Mouse (Mus musculus): ENCODE results near the gene Tprgl. TPM values are rescaled to one million over a fixed set of nuclear protein-coding genes. Genes with fewer than 3 reads are reported as not detected.

Tprgl gene
- total RNA-seq, 1 experiment from 2014 or later: 34.9 TPM

DNA sequence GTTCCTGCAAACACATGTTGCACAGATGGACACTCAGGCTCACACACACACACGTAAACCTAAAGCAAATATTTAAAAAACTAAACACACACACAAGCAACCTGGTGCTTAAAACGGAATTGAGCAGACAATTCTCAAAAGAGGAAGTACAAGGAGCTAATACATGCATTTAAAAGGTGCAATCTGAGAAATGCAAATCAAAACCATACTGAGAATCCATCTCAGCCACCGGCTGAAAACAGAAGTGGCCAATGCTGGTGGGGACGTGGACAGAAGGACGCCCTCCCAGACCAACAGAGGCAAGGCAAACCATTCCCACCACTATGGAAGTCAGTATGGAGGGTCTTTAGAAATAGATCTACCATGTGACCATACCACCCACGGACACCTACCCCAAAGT lies 36.9 kb downstream of the Tprgl start:
- ATAC-seq (replicated peaks; ENCODE audit: low read depth, poor library complexity, severe bottlenecking): no peak

- no peak for ATAC-seq (replicated peaks; ENCODE audit: low read depth, poor library complexity, severe bottlenecking)
Measured at GRCm38 (mm10) chr4:154122374-154122773, 38.1 kb downstream of the Tprgl start.

GRCm38 (mm10) chr4:154121800-154122199 lies 38.7 kb downstream of the Tprgl start:
- ATAC-seq (replicated peaks; ENCODE audit: low read depth, poor library complexity, severe bottlenecking): peak; percentile 73

- no peak for ATAC-seq (replicated peaks; ENCODE audit: low read depth, poor library complexity, severe bottlenecking)
Measured at GRCm38 (mm10) chr4:154119208-154119607, 41.3 kb downstream of the Tprgl start.

GRCm38 (mm10) chr4:154118782-154119181 lies 41.7 kb downstream of the Tprgl start:
- no peak for ATAC-seq (replicated peaks; ENCODE audit: low read depth, poor library complexity, severe bottlenecking)

DNA sequence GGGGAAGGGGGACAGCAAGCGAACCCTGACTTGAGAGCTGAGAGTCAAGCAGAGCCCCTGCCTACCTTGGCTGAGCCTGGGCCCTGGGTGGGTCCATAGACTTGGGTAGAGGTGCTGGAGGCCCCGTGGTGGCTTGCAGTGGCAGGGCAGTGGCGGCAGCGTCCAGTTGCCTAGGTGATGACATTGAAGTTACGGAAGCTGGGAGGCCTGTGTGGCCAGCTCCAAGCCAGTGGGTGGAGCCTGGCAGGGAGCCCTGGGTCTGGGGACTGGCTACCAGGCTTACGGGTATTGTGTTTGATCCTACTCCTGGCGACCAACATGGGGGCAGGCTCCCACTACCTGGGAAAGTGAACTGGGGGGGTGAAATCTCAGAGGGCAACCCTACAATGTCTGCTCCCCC lies 44.0 kb downstream of the Tprgl start:
- no peak for ATAC-seq (replicated peaks; ENCODE audit: low read depth, poor library complexity, severe bottlenecking)

- no peak for ATAC-seq (replicated peaks; ENCODE audit: low read depth, poor library complexity, severe bottlenecking)
Measured at GRCm38 (mm10) chr4:154109850-154110243, 50.6 kb downstream of the Tprgl start.

DNA sequence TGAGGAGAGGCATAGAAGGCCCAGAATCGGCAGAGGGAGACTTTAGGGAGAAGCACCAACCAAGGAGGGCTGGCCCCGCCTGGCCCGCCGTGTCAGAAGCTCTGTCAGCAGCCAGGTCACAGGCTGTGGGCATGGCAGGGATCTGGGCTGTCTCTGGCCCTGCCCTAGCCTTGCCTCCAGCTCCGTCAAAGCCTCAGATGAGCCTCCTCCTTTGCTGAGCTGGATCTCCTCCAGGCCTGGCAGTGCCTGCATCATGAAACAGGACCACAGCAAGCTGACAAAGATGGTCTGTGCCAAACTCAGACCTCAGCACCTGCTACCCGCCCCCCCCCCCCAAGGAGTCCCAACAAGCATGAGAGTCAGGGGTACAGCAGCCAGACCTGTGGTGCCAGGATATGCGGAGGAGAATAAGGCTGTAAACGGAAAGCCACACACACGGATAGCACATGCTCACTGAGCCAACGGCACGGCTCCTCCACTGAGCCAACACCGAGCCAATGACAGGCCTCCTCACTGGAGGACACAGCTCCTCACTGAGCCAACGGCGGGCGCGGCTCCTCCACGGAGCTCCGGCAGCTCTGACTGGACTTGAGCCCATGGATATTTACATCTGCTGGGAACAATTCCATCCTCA lies 51.1 kb downstream of the Tprgl start:
- ATAC-seq (replicated peaks; ENCODE audit: low read depth, poor library complexity, severe bottlenecking): no peak

Other genes with a start within 250 kb of the Tprgl start
- gene A430005L14Rik, start 203.4 kb downstream of the Tprgl start, total RNA-seq (2017): 49.7 and 53.8 TPM in 2 replicates
- 9.7 and 11.6 TPM in 2 replicates for gene Dffb, start 185.5 kb downstream of the Tprgl start, total RNA-seq (2017)
- 7.4 and 25.7 TPM in 2 replicates for gene Cep104, start 185.5 kb downstream of the Tprgl start, total RNA-seq (2017)
- 42.6 and 77.8 TPM in 2 replicates for gene Lrrc47, start 148.9 kb downstream of the Tprgl start, total RNA-seq (2017)
- gene Smim1, start 134.4 kb downstream of the Tprgl start, total RNA-seq (2017): 7.9 and 14.7 TPM in 2 replicates
- gene Ccdc27, start 118.0 kb downstream of the Tprgl start, total RNA-seq (2017): not detected in 2 replicates
- not detected in 2 replicates for gene Trp73, start 20.5 kb downstream of the Tprgl start, total RNA-seq (2017)
- 9.5 and 10.4 TPM in 2 replicates for gene Wrap73, start 18.3 kb downstream of the Tprgl start, total RNA-seq (2017)
- gene Megf6, start 10.1 kb upstream of the Tprgl start, total RNA-seq (2017): not detected in 2 replicates
- gene Arhgef16, start 141.0 kb upstream of the Tprgl start, total RNA-seq (2017): not detected in 2 replicates
- not detected in 2 replicates for gene B230104I21Rik, start 175.5 kb upstream of the Tprgl start, total RNA-seq (2017)

Measured in common myeloid progenitor, adult 5-6 weeks (primary cell).